Mouse (Mus musculus) olfactory bulb, adult 2 months (tissue): ENCODE data around the gene Selenow. TPM values are rescaled to one million over a fixed set of nuclear protein-coding genes. Genes with fewer than 3 reads are reported as not detected.
"Not testable (repeated sequence)": the region's sequence is repeated elsewhere in the genome, so short reads cannot be mapped to it uniquely, and the experiment has no call there.

Experiments used
- H3K27ac ChIP-seq: fragments of 200-500 bp; 2 replicates; pipeline ENCODE4 v1.5.1; 2012; ENCODE audit warnings: low read depth, low read length; ENCODE audit not compliant: insufficient read depth
- H3K4me1 ChIP-seq: fragments of 200-500 bp; 2 replicates; pipeline ENCODE4 v1.6.1; 2012; ENCODE audit warnings: low read length; ENCODE audit not compliant: control insufficient read depth, insufficient read depth
- H3K4me3 ChIP-seq: fragments of 200-500 bp; 2 replicates; pipeline ENCODE4 v1.5.1; 2012; ENCODE audit warnings: mild to moderate bottlenecking, low read depth, low read length, moderate library complexity; ENCODE audit not compliant: insufficient read depth
- CTCF ChIP-seq: fragments of 200-500 bp; IDR thresholded peaks from 2 replicates; pipeline ENCODE4 v1.5.1; 2012; ENCODE audit warnings: low read depth, mild to moderate bottlenecking, low read length, moderate library complexity; ENCODE audit not compliant: insufficient read depth
- POLR2A ChIP-seq: fragments of 200-500 bp; IDR thresholded peaks from 2 replicates; pipeline ENCODE4 v1.6.1; 2012; ENCODE audit warnings: mild to moderate bottlenecking, low read depth, low read length, moderate library complexity; ENCODE audit not compliant: insufficient read depth
- WGBS: fragments of 180-500 bp; shearing (Covaris S2); methylation state at CpG from one replicate; pipeline ENCODE4 v1.1.7; 2018; 5-methylcytosine and 5-hydroxymethylcytosine counted together
- polyA plus RNA-seq: library from polyadenylated mRNA; stranded (reverse); fragments of >200 nt; gene quantifications from 2 replicates; pipeline ENCODE4 v1.2.4, GENCODE M21; 2012; ENCODE audit warnings: low replicate concordance; ENCODE audit not compliant: missing spikeins, insufficient read depth, insufficient read length

The Selenow gene
- polyA plus RNA-seq, 1 experiment = 430 TPM

GRCm38 (mm10) chr7:15931635-15932034, 9.4 kb upstream of the Selenow start:
- Histone ChIP-seq H3K4me1 (no peaks in the 10 kb centered on the region), H3K27ac (no peak overlapping the region), H3K4me3 (no peak overlapping the region)
- no peak for TF ChIP-seq CTCF
- no peak for TF ChIP-seq POLR2A
- WGBS = 59% methylated on average over 3 of the region's 3 CpGs

GRCm38 (mm10) chr7:15930543-15930942, 8.3 kb upstream of the Selenow start:
- no peaks in the 10 kb centered on the region for H3K4me1 ChIP-seq
- H3K27ac ChIP-seq = no peak overlapping the region
- TF ChIP-seq POLR2A (no peak), CTCF (no peak)
- no peak overlapping the region for H3K4me3 ChIP-seq
- WGBS = 76% methylated on average over 2 of the region's 2 CpGs

GRCm38 (mm10) chr7:15929910-15930309, 7.7 kb upstream of the Selenow start:
- H3K4me1 ChIP-seq = no peaks in the 10 kb centered on the region
- no peak overlapping the region for H3K4me3 ChIP-seq
- H3K27ac ChIP-seq = no peak overlapping the region
- 43% methylated on average over 4 of the region's 4 CpGs for WGBS
- TF ChIP-seq CTCF (peak; percentile 38; the same call in 1 of the 2 replicates), POLR2A (no peak)

- no peak for TF ChIP-seq POLR2A
- no peak for TF ChIP-seq CTCF
- under 1% methylated on average over 10 of the region's 10 CpGs for WGBS
- H3K4me3 ChIP-seq = peak overlapping the region; percentile 75
- H3K4me1 ChIP-seq = peaks cover 15% of the 10 kb centered on the region
- peak overlapping the region; percentile 94 for H3K27ac ChIP-seq
Measured at GRCm38 (mm10) chr7:15921796-15922195, 406 bp downstream of the Selenow start.

- 67% methylated on average over 6 of the region's 6 CpGs for WGBS
- no peak for TF ChIP-seq CTCF
- no peak; the same call in 1 of the 2 replicates for TF ChIP-seq POLR2A
- peak overlapping the region; percentile 75 for H3K4me3 ChIP-seq
- no peak overlapping the region for H3K27ac ChIP-seq
- H3K4me1 ChIP-seq = peaks cover 15% of the 10 kb centered on the region
Measured at GRCm38 (mm10) chr7:15920645-15921190, 1.5 kb downstream of the Selenow start.

GRCm38 (mm10) chr7:15919947-15920346, 2.3 kb downstream of the Selenow start:
- H3K27ac ChIP-seq = no peak overlapping the region
- 94% methylated on average over 9 of the region's 9 CpGs for WGBS
- TF ChIP-seq CTCF = no peak
- TF ChIP-seq POLR2A = no peak
- no peak overlapping the region for H3K4me3 ChIP-seq
- peaks cover 15% of the 10 kb centered on the region for H3K4me1 ChIP-seq

- peaks cover 15% of the 10 kb centered on the region for H3K4me1 ChIP-seq
- no peak overlapping the region for H3K4me3 ChIP-seq
- no peak for TF ChIP-seq POLR2A
- no peak for TF ChIP-seq CTCF
- H3K27ac ChIP-seq = no peak overlapping the region
Measured at GRCm38 (mm10) chr7:15918371-15918770, 3.8 kb downstream of the Selenow start.

- H3K4me1 ChIP-seq = peaks cover 15% of the 10 kb centered on the region
- no peak for TF ChIP-seq CTCF
- 72% methylated on average over 4 of the region's 4 CpGs for WGBS
Measured at GRCm38 (mm10) chr7:15916996-15917395, 5.2 kb downstream of the Selenow start.

GRCm38 (mm10) chr7:15916134-15916723, 6.0 kb downstream of the Selenow start:
- Histone ChIP-seq H3K4me1 (peaks cover 15% of the 10 kb centered on the region), H3K27ac (no peak overlapping the region), H3K4me3 (no peak overlapping the region)
- 81% methylated on average over 3 of the region's 3 CpGs for WGBS
- TF ChIP-seq CTCF = no peak
- no peak for TF ChIP-seq POLR2A

More at GRCm38 (mm10) chr7:15916996-15917395, 5.2 kb downstream of the Selenow start:
- no peak overlapping the region for H3K27ac ChIP-seq
- H3K4me3 ChIP-seq = no peak overlapping the region

GRCm38 (mm10) chr7:15915695-15916094, 6.5 kb downstream of the Selenow start:
- peaks cover 12% of the 10 kb centered on the region for H3K4me1 ChIP-seq
- 90% methylated on average over 4 of the region's 4 CpGs for WGBS

More at GRCm38 (mm10) chr7:15915695-15916094, 6.5 kb downstream of the Selenow start:
- not testable (repeated sequence) for H3K4me3 ChIP-seq, H3K27ac ChIP-seq
